Mouse (Mus musculus): ENCODE measurements at regions not wholly inside any gene's neighbourhood (a gene's known extent, or its start where the extent isn't known, plus 50 kb on each side); places are given as distances from the start of the nearest gene placed in this dataset.

DNA sequence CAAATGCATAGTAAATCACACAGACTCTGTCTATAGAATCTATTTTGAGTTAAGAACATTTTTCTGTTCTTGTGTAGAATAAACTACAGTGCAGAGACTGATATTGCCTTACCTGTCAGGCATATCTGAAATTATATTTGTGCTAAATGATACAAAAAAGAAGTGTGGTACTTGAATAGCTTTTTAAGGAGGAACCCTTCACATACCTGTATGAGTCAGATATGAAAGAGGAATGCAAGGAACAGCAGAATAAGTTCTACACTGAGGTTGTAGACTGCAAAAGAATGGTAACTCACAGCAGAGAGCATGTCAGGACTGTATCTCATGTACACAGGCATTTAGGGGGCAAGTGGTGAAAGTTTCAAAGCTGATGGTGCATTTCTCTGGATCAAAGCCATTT lies 1230.6 kb downstream of the Efnb2 start:
- Histone ChIP-seq H3K4me2 (ENCODE audit: low read length) (no peak overlapping the region), H3K4me3 (replicated peaks; ENCODE audit: low read depth, low read length) (no peak overlapping the region), H3K9me3 (ENCODE audit: control insufficient read depth, low read length) (no peaks in the 10 kb centered on the region), H3K27ac (replicated peaks; ENCODE audit: low read depth, low read length) (no peak overlapping the region), H3K4me1 (ENCODE audit: control insufficient read depth, insufficient read depth, low read length) (no peaks in the 10 kb centered on the region), H3K27me3 (ENCODE audit: control insufficient read depth, insufficient read depth, low read length) (no peaks in the 10 kb centered on the region), H3K36me3 (ENCODE audit: control insufficient read depth, insufficient read depth, low read length) (no peaks in the 10 kb centered on the region), H3K9ac (replicated peaks; ENCODE audit: low read length) (no peak overlapping the region)
- ATAC-seq (ENCODE audit: low FRiP score, low TSS enrichment) (no peak), DNase-seq (no peak)

DNA sequence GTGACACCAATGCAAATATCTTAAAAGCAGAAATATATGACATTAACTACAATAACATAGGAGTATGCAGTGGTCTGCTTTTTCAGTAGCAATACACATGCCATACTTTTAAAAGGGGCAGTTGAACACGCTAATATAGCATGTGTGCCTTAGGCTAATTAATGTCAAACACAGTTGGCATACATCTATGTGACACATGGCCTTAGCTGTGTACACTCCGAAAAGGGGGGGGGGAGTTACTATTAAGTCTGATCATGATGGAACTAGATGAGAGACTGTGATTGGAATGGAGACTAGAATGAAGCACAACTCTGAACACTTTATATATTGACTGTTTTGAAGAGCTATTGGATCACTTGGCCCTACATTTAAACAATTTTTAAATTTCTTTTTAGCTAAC lies 1262.9 kb downstream of the Efnb2 start:
- Histone ChIP-seq H3K36me3 (ENCODE audit: control insufficient read depth, insufficient read depth, low read length) (no peaks in the 10 kb centered on the region), H3K9ac (replicated peaks; ENCODE audit: low read length) (no peak overlapping the region), H3K4me3 (replicated peaks; ENCODE audit: low read depth, low read length) (no peak overlapping the region), H3K4me1 (ENCODE audit: control insufficient read depth, insufficient read depth, low read length) (no peaks in the 10 kb centered on the region), H3K4me2 (ENCODE audit: low read length) (no peak overlapping the region), H3K27me3 (ENCODE audit: control insufficient read depth, insufficient read depth, low read length) (no peaks in the 10 kb centered on the region), H3K9me3 (ENCODE audit: control insufficient read depth, low read length) (no peaks in the 10 kb centered on the region), H3K27ac (replicated peaks; ENCODE audit: low read depth, low read length) (no peak overlapping the region)
- 81% methylated on average over 2 of the region's 2 CpGs for WGBS
- no peak for DNase-seq
- no peak for ATAC-seq (ENCODE audit: low FRiP score, low TSS enrichment)

DNA sequence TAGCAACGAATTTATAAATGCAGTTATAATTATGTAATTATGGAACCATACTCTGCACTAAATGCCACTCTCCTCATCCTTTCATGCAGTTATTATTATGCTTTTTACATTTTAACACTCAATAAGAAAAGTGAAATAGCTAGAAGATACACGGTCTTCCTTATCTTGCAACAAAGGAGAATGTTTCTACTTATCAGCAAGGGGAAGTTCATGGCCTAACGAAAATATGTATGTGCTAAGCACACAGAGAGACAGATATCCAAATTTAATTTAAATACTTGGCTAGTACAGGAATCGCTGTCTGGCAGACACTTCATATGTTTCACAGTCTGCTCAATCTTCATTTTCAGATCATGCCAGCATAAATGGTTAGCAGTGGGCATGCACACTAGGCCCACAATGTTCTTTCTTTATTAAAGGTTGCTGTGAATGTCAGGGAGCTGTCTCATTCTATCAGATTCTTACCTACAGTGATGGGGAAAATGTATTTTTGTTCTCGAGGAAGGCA lies 1263.6 kb downstream of the Efnb2 start:
- H3K4me1 ChIP-seq (ENCODE audit: control insufficient read depth, insufficient read depth, low read length): no peaks in the 10 kb centered on the region

More for the DNA sequence above, 1263.6 kb downstream of the Efnb2 start:
- H3K27ac ChIP-seq (replicated peaks; ENCODE audit: low read depth, low read length): no peak overlapping the region
- ATAC-seq (ENCODE audit: low FRiP score, low TSS enrichment) (no peak), DNase-seq (no peak)
- no peak overlapping the region for H3K4me2 ChIP-seq (ENCODE audit: low read length)
- H3K27me3 ChIP-seq (ENCODE audit: control insufficient read depth, insufficient read depth, low read length): no peaks in the 10 kb centered on the region
- no peaks in the 10 kb centered on the region for H3K36me3 ChIP-seq (ENCODE audit: control insufficient read depth, insufficient read depth, low read length)
- no peak overlapping the region for H3K4me3 ChIP-seq (replicated peaks; ENCODE audit: low read depth, low read length)
- H3K9me3 ChIP-seq (ENCODE audit: control insufficient read depth, low read length): no peaks in the 10 kb centered on the region
- H3K9ac ChIP-seq (replicated peaks; ENCODE audit: low read length): no peak overlapping the region
- 80% methylated on average over 5 of the region's 5 CpGs for WGBS

Measured in midbrain, embryonic 14.5 days (tissue).